Mouse (Mus musculus) G1E-ER4 (cell line): Measurements from ENCODE around the gene Slc25a23. TPM values are rescaled to one million over a fixed set of nuclear protein-coding genes. Genes with fewer than 3 reads are reported as not detected.

Experiments used
- GATA1 ChIP-seq: IDR thresholded peaks from one replicate; pipeline ENCODE4 v1.8.0; 2012; ENCODE audit warnings: low read length, inconsistent platforms
- polyA plus RNA-seq: library from polyadenylated mRNA; stranded (reverse); fragments of >175 nt; gene quantifications from 2 replicates; pipeline ENCODE4 v1.2.3, GENCODE M21; 2012

Gene Slc25a23
- polyA plus RNA-seq, 1 experiment, result 24.4 TPM

- no peak for TF ChIP-seq GATA1
Observed at GRCm38 (mm10) chr17:57085970-57086757, 26.5 kb upstream of the Slc25a23 start.

- TF ChIP-seq GATA1, result no peak
Observed at GRCm38 (mm10) chr17:57082481-57082880, 22.8 kb upstream of the Slc25a23 start.

- TF ChIP-seq GATA1, result no peak
Observed at GRCm38 (mm10) chr17:57081234-57081842, 21.7 kb upstream of the Slc25a23 start.

- TF ChIP-seq GATA1, result no peak
Observed at GRCm38 (mm10) chr17:57079919-57080318, 20.3 kb upstream of the Slc25a23 start.

GRCm38 (mm10) chr17:57078336-57078735 lies 18.7 kb upstream of the Slc25a23 start, which contains the start of gene Dennd1c:
Gene Dennd1c (minus strand): TSS chr17:57078514.
- TF ChIP-seq GATA1, result no peak

GRCm38 (mm10) chr17:57076916-57077315 lies 17.3 kb upstream of the Slc25a23 start:
- no peak for TF ChIP-seq GATA1

GRCm38 (mm10) chr17:57070699-57071098 lies 11.0 kb upstream of the Slc25a23 start:
- no peak for TF ChIP-seq GATA1

GRCm38 (mm10) chr17:57070272-57070671 lies 10.6 kb upstream of the Slc25a23 start:
- TF ChIP-seq GATA1, result no peak

GRCm38 (mm10) chr17:57066908-57067307 lies 7.2 kb upstream of the Slc25a23 start:
- no peak for TF ChIP-seq GATA1

GRCm38 (mm10) chr17:57063031-57063430 lies 3.4 kb upstream of the Slc25a23 start:
- TF ChIP-seq GATA1, result no peak

GRCm38 (mm10) chr17:57062548-57062947 lies 2.9 kb upstream of the Slc25a23 start:
- TF ChIP-seq GATA1, result no peak

GRCm38 (mm10) chr17:57062011-57062521 lies 2.4 kb upstream of the Slc25a23 start:
- TF ChIP-seq GATA1, result no peak

GRCm38 (mm10) chr17:57061069-57061468 lies 1.4 kb upstream of the Slc25a23 start:
- TF ChIP-seq GATA1, result no peak

GRCm38 (mm10) chr17:57060231-57060801 lies 653 bp upstream of the Slc25a23 start:
- TF ChIP-seq GATA1, result peak; percentile 13

- TF ChIP-seq GATA1, result no peak
Observed at GRCm38 (mm10) chr17:57058891-57059485, 675 bp downstream of the Slc25a23 start, which contains the start of gene Crb3. Gene Crb3 (plus strand): TSS chr17:57059105.

GRCm38 (mm10) chr17:57056246-57056645 lies 3.4 kb downstream of the Slc25a23 start:
- no peak for TF ChIP-seq GATA1

- TF ChIP-seq GATA1, result no peak
Observed at GRCm38 (mm10) chr17:57048816-57049215, 10.8 kb downstream of the Slc25a23 start.
